Mouse (Mus musculus): ENCODE results near the gene Tldc2. TPM values are rescaled to one million over a fixed set of nuclear protein-coding genes. Genes with fewer than 3 reads are reported as not detected.

Gene Tldc2
- polyA plus RNA-seq, 1 experiment from 2014 or later = not detected

DNA sequence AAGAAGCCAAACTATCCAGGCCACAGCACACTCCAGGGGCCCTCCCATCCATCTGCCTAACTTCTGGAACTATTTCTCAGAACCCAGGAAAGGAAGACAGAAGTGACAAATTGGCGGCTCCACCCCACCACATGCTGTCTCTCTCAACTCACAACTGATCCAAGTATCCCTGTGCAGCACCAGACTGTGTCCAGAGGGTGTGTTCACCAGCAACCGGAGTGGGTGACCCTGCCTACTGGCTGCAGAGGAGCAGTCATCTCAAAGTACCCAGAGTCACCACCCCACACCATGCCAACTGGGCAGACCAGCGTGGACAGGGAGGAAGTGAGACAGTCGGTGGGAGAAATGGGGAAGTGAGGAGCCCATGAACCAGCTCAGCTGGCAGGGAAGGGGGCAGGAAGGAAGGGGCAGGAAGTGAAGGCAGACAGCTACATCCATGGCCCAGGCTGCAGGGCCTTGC is 23.6 kb upstream of the Tldc2 start:
- Histone ChIP-seq H3K4me2 (no peak overlapping the region), H3K27ac (peak overlapping the region; percentile 34), H3K4me3 (no peak overlapping the region), H3K9me3 (no peaks in the 10 kb centered on the region), H3K9ac (no peak overlapping the region), H3K27me3 (no peaks in the 10 kb centered on the region), H3K4me1 (peaks cover 58% of the 10 kb centered on the region), H3K36me3 (peaks cover 24% of the 10 kb centered on the region)
- 70% methylated on average over 4 of the region's 4 CpGs for WGBS
- no peak for ATAC-seq (ENCODE audit: insufficient number of reproducible peaks, insufficient read depth, low FRiP score, low TSS enrichment, low read depth)

DNA sequence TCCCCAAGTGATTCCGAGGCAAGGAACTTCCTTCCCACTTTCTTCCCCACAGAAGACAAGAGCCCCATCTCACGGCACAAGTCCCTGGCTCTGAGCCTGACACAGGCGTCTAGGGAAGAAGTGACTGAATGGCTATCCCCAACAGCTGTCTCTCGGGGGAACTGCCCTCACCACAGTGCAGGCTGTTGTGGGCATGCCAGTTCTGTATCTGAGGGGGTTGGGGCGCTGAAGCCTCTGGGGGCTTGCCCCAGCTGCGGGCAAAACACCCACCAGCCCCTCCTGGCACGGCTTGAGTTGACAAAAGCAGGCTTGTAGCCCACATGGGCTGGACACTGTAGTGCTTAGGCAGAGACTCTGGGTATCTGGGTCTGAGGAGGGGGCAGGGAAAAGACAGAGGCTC is 22.7 kb upstream of the Tldc2 start:
- Histone ChIP-seq H3K4me2 (no peak overlapping the region), H3K27ac (peak overlapping the region; percentile 73), H3K4me3 (no peak overlapping the region), H3K27me3 (no peaks in the 10 kb centered on the region), H3K9me3 (no peaks in the 10 kb centered on the region), H3K4me1 (peaks cover 56% of the 10 kb centered on the region), H3K9ac (0 out of 2 replicates have a peak overlapping the region, but pooled peaks have one; percentile 40), H3K36me3 (peaks cover 23% of the 10 kb centered on the region)
- no peak for ATAC-seq (ENCODE audit: insufficient number of reproducible peaks, insufficient read depth, low FRiP score, low TSS enrichment, low read depth)
- WGBS = 68% methylated on average over 7 of the region's 7 CpGs

DNA sequence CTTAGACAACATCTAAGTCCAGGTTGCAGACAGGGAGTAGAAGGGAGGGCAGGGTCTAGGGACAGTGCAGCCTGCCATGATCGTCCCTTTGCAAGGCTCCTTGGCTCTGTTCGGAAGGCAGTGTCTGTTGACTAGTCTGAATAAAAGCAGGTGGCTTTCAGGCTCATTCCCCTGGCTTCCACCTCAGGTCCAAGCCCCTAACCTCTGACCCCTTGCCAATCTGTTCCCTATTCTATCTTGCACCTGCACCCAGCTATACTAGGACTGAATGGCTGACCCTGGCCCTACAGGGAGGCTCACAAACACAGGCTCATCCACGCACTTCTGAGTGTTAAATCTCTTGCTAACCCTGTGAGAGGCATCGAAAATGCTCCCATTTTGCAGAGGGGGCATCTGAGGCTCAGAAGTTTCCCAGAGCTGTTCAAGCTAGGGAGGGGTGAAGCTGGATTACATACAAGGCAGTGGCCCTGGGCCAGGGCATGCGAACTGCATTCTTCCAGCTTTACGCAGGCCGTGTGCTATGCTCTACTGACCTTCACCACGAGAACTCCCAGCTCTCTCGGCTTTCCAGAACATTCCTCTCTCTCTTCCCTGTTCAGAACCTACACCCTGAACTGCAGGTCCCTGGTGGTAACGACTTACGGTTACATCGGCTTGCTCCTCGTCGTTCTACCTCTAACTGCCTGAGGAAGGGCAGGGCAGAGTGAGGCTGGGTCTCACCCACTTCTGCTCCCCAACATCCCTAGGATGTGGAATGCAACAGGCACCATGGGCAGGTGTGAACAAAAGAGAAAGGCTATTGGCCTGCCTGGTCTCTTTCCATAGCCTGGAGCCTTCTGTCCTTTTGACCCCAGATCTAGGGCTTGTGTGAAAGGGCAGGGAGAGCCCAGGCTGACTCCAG is 21.6 kb upstream of the Tldc2 start:
- no peak for ATAC-seq (ENCODE audit: insufficient number of reproducible peaks, insufficient read depth, low FRiP score, low TSS enrichment, low read depth)
- H3K27ac ChIP-seq = 0 out of 2 replicates have a peak overlapping the region, but pooled peaks have one; percentile 73
- H3K27me3 ChIP-seq = no peaks in the 10 kb centered on the region
- H3K4me2 ChIP-seq = no peak overlapping the region
- no peak overlapping the region; the same call in 1 of the 2 replicates for H3K9ac ChIP-seq
- WGBS = 81% methylated on average over 14 of the region's 14 CpGs
- H3K4me3 ChIP-seq = no peak overlapping the region
- peaks cover 16% of the 10 kb centered on the region for H3K36me3 ChIP-seq
- H3K9me3 ChIP-seq = no peaks in the 10 kb centered on the region
- peaks cover 60% of the 10 kb centered on the region for H3K4me1 ChIP-seq

DNA sequence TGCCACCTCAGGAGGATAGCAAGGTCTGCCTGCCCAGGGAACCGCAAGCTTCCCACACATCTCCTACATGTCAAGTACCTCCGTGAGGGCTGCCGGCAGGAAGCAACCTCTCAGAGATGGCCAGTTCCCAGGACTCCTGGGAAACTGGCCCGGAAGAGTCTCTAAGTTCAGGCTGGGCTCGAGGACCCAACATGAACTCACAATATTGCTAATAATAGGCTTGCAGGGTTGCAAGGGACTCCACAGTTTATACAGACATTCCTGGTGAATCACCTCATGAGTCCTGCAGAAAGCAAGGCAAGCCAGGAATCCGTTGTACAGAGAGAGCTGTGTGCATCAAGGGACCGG is 21.0 kb upstream of the Tldc2 start:
- no peak for ATAC-seq (ENCODE audit: insufficient number of reproducible peaks, insufficient read depth, low FRiP score, low TSS enrichment, low read depth)
- Histone ChIP-seq H3K36me3 (peaks cover 17% of the 10 kb centered on the region; the same call in 1 of the 2 replicates), H3K27ac (no peak overlapping the region), H3K27me3 (no peaks in the 10 kb centered on the region), H3K4me1 (peaks cover 66% of the 10 kb centered on the region), H3K4me3 (no peak overlapping the region), H3K9ac (no peak overlapping the region), H3K4me2 (no peak overlapping the region), H3K9me3 (no peaks in the 10 kb centered on the region)
- 71% methylated on average over 7 of the region's 7 CpGs for WGBS

DNA sequence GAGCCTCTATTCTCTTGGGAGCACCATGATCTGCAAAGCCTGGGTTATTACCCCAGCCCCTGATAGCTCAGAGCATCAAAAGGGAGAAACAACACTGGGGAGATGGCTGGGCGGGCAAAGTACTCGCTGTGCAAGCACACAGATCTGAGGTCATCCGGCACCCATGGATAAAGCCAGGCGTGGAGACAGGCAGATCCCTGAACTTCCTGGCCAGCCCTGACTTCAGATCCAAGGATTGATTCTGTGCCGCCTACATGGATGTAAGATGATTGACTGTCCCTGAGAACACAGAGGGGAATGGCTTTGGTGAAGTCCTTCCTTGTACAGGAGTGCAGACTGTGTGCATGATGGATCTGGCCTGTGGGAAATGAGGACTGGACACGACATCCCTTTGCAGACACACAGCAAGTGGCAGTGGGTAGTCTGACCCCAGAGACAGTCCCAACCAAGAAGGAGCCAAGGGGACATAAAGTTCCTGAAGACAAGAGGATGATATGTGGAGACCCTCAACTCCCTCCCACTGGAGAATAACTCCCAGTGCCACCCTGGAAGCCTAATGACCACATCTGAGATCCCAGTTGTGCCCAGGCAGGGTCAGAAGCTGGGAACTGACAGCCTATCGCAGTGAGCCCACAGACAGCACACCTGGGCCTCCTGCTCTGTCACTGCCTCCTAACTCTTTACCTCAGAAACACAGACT is 20.0 kb upstream of the Tldc2 start:
- H3K4me3 ChIP-seq = no peak overlapping the region
- 84% methylated on average over 7 of the region's 7 CpGs for WGBS
- H3K9ac ChIP-seq = no peak overlapping the region
- H3K4me1 ChIP-seq = peaks cover 77% of the 10 kb centered on the region
- peaks cover 17% of the 10 kb centered on the region; the same call in 1 of the 2 replicates for H3K36me3 ChIP-seq
- H3K27me3 ChIP-seq = no peaks in the 10 kb centered on the region
- H3K9me3 ChIP-seq = no peaks in the 10 kb centered on the region
- no peak overlapping the region for H3K27ac ChIP-seq
- no peak overlapping the region for H3K4me2 ChIP-seq
- no peak for ATAC-seq (ENCODE audit: insufficient number of reproducible peaks, insufficient read depth, low FRiP score, low TSS enrichment, low read depth)

DNA sequence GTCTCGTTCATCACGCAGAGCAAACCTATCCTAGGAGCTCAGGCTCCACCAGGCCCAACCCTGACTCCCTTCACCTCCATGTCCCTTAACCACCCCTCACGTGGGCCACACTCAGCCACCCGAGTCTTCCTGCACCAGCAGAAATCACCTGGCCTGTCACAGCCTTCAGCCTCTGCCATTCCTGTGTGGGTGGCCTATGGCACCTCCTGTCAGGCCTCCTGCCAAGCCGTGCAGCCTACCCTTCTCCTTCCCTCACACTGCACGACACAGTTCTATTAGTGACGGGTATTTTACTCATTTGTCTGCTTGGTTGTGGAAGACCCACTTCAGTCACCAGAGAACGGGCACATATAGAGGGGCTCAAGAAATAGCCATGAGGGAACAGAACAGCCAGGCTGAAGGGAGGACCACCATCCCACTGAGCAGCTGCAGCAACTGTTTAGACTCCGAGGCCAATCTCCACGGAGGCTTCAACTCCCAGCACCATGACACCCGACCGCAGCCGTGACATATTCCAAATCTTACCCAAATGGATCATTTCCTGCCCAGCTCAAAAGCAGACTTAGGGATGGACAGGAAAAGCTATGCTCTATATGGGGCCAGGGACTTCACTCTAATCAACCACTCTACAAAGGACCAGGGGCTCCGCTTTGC is 18.0 kb upstream of the Tldc2 start:
- no peak overlapping the region for H3K4me2 ChIP-seq
- peaks cover 77% of the 10 kb centered on the region for H3K4me1 ChIP-seq

DNA sequence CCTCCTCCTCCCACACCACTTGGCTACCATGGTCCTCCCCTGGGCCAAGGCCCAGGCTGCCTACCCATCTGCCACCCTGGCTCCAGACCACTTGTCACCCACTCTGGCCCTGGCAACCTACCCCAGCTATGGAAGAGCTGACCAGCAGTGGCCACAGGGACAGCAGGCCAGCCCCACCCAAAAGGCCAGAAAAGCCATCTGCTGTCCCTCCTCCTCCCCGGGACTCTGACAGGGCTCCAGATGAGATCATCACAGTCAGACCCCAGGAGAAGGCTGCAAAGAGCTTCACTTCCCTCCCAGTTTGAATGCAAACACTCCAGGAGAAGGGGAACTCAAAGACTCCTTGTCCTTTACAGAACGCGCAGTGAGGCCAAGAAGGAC is 17.5 kb upstream of the Tldc2 start:
- Histone ChIP-seq H3K9ac (peak overlapping the region; percentile 47), H3K9me3 (no peaks in the 10 kb centered on the region), H3K4me2 (no peak overlapping the region; the same call in 1 of the 2 replicates), H3K4me3 (no peak overlapping the region), H3K4me1 (peaks cover 77% of the 10 kb centered on the region), H3K27me3 (no peaks in the 10 kb centered on the region), H3K27ac (peak overlapping the region; percentile 68), H3K36me3 (peaks cover 25% of the 10 kb centered on the region; the same call in 1 of the 2 replicates)
- no peak for ATAC-seq (ENCODE audit: insufficient number of reproducible peaks, insufficient read depth, low FRiP score, low TSS enrichment, low read depth)
- WGBS = 60% methylated on average over 3 of the region's 3 CpGs

More for the DNA sequence above, 18.0 kb upstream of the Tldc2 start:
- H3K27me3 ChIP-seq = no peaks in the 10 kb centered on the region
- H3K9ac ChIP-seq = 0 out of 2 replicates have a peak overlapping the region, but pooled peaks have one; percentile 54
- H3K36me3 ChIP-seq = peaks cover 27% of the 10 kb centered on the region; the same call in 1 of the 2 replicates
- ATAC-seq (ENCODE audit: insufficient number of reproducible peaks, insufficient read depth, low FRiP score, low TSS enrichment, low read depth) = no peak
- peak overlapping the region; percentile 68; the same call in 1 of the 2 replicates for H3K27ac ChIP-seq
- H3K9me3 ChIP-seq = no peaks in the 10 kb centered on the region
- H3K4me3 ChIP-seq = no peak overlapping the region
- WGBS = 59% methylated on average over 14 of the region's 14 CpGs

DNA sequence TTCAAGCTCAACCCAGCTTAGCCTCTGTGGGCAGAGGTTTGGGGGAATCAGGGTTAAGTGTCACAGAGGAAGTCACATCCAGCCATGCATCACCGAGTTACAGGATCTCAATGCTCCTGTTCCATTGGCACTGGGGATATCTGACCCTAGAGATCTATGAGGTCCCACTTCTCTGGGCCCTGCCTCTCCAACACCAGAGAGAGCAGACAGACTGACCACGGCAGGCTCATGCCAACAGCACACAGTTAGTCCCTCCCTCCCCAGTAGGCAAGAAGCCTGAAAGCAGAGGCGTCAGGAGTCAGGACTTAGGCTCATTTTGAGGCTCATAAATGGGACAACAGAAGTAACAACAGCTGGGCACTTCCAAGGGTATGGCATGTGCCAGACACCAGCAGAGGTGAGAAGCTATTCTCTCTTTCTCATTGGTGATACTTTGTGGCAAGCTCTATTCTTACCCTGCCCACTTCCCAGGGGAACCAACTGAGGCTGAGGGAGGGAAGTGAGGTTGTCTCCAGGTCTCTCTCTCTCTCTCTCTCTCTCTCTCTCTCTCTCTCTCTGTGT is 17.0 kb upstream of the Tldc2 start:
- Histone ChIP-seq H3K27me3 (no peaks in the 10 kb centered on the region), H3K9me3 (no peaks in the 10 kb centered on the region), H3K4me3 (no peak overlapping the region), H3K36me3 (peaks cover 22% of the 10 kb centered on the region; the same call in 1 of the 2 replicates), H3K27ac (peak overlapping the region; percentile 68), H3K4me2 (no peak overlapping the region; the same call in 1 of the 2 replicates), H3K4me1 (peaks cover 77% of the 10 kb centered on the region), H3K9ac (peak overlapping the region; percentile 47)
- 44% methylated on average over 3 of the region's 3 CpGs for WGBS
- no peak for ATAC-seq (ENCODE audit: insufficient number of reproducible peaks, insufficient read depth, low FRiP score, low TSS enrichment, low read depth)

DNA sequence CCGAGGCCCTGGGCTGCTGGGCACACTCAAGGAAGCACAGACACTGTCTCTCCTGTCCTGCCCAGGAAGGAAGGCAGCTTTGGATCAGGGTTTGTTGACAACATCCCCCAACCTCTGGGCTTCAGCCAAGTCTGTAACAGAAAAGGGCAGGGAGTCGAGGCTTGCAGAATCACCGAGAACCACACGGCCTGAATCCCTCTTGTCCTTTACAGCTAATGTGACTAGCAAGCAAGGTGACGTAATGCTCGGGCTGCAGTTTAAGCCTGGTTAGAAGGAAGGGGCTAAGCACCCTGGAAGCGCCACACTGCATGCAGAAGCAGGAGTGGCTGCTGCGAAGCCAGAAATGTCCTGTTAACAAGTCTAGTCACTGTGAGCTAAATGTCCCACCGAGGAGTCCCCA is 16.5 kb upstream of the Tldc2 start:
- Histone ChIP-seq H3K9ac (peak overlapping the region; percentile 46; the same call in 1 of the 2 replicates), H3K9me3 (no peaks in the 10 kb centered on the region), H3K4me3 (no peak overlapping the region), H3K36me3 (peaks cover 22% of the 10 kb centered on the region; the same call in 1 of the 2 replicates), H3K27ac (peak overlapping the region; percentile 68; the same call in 1 of the 2 replicates), H3K27me3 (no peaks in the 10 kb centered on the region), H3K4me1 (peaks cover 77% of the 10 kb centered on the region), H3K4me2 (no peak overlapping the region; the same call in 1 of the 2 replicates)
- WGBS = 47% methylated on average over 9 of the region's 9 CpGs
- ATAC-seq (ENCODE audit: insufficient number of reproducible peaks, insufficient read depth, low FRiP score, low TSS enrichment, low read depth) = no peak

DNA sequence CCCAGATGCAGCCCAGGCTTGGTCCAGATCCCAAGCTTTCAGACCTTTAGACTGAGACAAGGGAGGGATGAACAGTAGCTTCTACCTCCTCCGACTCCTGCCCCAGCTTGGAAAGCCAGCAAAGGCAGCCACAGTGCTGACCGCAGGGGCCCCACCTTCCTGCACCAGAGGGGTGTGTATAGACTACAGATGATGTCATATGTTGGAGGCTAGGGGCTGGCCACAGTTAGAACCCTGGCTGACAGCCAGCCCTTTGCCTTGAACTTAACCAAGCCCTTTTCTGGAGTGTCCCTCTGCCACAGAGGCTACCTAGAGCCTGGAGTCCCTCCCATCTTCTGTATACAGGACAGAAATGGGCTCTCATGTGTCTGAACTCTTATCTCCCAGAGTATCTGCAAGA is 15.3 kb upstream of the Tldc2 start:
- ATAC-seq (ENCODE audit: insufficient number of reproducible peaks, insufficient read depth, low FRiP score, low TSS enrichment, low read depth) = no peak
- WGBS = 58% methylated on average over 2 of the region's 2 CpGs
- Histone ChIP-seq H3K4me2 (no peak overlapping the region), H3K27me3 (no peaks in the 10 kb centered on the region), H3K4me3 (no peak overlapping the region), H3K9me3 (no peaks in the 10 kb centered on the region), H3K9ac (peak overlapping the region; percentile 4; the same call in 1 of the 2 replicates), H3K27ac (peak overlapping the region; percentile 35; the same call in 1 of the 2 replicates), H3K4me1 (peaks cover 82% of the 10 kb centered on the region), H3K36me3 (peaks cover 24% of the 10 kb centered on the region; the same call in 1 of the 2 replicates)
